Mouse (Mus musculus) urinary bladder, adult 2 months (tissue): ENCODE data around the gene Insig2. TPM values are rescaled to one million over a fixed set of nuclear protein-coding genes. Genes with fewer than 3 reads are reported as not detected.

Experiments
- DNase-seq: peaks from one replicate; pipeline ENCODE4 v3.0.0; 2022; ENCODE audit warnings: low spot score
- polyA plus RNA-seq: library from polyadenylated mRNA; depleted of rRNA; stranded (reverse); fragments of >200 nt; gene quantifications from 2 replicates; pipeline ENCODE4 v1.2.3, GENCODE M21; 2012; rRNA removed

The Insig2 gene
- 34.3 and 44.6 TPM in 2 replicates for polyA plus RNA-seq

DNA sequence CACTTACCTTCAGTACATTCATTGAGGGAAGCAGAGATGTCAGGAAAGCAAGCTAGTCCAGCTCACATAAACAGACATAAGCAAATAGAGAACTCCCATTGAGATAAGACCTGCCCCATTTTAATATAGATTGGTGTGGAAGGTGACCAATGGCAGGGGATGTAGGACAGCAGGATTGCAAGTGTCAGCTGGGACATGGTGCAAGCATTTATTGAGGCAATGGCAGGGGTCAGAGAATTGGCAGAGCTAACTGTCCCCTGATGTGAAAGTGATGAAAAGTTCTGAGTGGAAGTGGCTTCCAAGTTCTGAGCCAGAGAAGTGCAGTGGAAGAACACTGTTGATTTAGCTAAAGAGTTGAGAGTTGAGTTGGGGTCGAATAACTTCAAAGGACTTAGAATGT is at the start of gene Insig2:
Gene Insig2 (minus strand): TSS at position 105 of the 400 bp plus-strand sequence.
- no peak for DNase-seq

DNA sequence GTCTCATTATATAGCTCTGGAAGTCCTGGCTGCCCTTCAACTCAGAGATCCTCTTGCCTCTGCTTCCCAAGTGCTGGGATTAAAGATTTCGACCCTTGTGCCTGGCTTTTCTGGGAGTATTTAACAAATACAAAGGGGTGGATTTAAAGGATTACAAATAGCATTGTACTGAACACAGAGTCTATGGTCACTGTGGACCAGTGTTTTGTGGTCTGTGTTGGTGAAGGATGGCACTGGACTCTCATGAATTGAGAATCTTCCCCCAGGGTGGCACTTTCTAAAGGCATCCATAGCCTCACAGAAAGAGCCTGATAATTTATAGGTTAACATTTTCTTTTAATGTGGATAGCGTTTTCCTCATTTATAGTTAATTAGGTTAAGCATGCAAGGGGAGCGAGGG is 49.2 kb upstream of the Insig2 start:
- no peak for DNase-seq

DNA sequence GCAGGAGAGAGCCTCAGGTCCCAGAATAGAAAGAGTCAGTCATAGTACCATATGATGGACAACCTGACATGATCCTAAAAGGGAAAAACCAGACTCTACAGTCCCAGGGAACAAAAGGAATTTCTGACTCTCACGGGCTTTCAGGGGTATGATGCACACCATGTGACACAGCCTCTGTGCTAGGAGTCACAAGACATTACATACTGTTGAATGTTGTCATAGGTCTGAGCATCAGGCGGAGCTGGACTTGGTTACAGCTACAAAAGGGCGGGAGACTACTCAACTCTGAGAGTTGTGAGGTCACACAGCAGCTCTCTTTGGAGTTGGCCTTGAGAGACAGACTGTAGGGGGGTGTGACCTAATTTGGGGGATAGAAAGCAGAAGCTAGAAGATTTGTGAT is 47.6 kb upstream of the Insig2 start:
- DNase-seq: no peak

DNA sequence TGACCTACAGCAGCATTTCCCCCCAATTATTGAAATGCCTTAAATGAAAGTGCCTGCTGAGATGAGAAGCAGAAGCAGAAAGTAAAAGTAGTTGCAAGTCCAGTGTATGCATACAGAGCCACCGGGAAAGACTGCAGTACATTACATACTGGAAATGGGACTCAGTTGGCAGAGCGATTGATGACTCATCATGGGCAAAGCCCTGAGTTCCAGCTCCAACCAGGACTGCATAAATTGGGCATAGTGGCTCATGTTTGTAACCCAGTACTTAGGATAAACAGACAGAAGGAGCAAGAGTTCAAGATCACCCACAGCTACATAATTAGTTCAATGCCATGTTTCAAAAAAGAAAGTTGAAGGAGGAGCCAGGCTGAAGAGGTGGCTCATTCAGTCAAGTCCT is 45.5 kb upstream of the Insig2 start:
- no peak for DNase-seq

DNA sequence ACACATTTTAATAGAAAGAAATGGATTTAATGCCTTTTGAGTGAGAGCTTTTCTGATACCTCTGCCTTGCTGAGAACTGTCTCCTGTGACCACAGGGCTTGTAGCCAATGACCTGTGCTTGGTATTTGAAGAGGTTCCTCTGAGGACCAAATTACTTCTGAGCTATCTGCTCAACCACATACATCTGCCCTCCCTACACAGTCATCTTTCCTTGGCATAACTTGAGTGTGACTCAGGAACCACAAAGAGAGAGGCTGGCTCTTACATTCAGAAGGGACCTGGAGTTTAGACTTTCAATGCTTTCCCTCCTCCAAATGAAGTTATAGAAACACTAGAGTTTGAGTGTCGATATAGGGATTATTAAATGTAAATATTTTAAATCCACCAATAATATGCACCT is 45.0 kb upstream of the Insig2 start:
- no peak for DNase-seq

DNA sequence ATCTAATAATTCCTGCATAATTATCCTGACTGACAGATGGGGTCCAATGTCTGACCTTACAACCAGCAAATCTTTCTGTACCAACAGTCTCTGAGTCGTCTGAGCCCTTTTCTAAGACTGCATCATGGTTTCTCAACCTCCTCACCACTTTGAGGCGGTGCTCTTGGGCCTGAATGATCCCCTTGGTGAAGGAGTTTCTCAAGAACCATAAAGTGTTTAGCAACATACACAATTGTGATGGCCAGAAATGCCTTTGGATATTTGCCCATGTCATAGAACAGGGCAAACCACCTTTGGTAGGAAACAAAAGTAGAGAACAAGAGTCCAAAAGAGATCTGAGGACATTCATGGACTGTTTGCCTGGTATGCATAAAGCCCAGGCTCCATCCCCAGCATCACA is 41.2 kb upstream of the Insig2 start:
- no peak for DNase-seq

DNA sequence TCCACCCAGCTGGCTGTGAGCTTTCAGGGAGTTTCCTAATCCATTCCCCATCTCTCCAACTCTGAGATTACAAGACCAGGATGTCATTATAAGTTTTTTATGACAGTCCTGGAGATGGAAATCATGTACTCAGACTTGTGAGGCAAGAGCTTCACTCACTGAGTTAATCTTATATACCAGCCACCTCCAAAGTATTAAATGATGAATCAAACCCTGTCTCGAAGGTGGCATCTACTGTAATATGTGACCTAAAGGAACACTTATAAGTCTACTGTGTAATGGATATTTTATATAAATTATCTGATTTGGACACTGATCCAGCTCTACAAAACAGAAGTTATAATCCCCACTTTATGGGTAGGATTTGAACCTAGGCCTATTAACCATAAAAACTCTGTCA is 40.3 kb upstream of the Insig2 start:
- DNase-seq: no peak

DNA sequence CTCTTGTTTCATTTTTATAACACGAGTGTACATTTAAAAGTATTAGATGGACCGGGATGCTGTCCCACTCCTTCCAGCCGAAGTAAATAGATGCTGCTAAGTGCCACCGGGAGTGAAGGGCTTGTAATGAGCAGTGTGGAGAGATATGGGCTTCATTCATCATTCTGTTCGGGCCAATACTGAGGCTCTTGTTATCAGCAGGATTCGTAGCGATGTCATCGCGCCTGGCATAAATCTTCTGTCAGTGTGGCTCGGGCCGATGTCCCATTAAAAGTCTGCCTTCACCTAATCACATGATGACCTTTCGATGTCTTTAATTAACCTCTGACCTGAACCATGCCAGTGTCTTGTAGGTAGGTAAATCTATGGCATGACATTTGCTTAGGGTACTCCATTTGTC is 39.1 kb upstream of the Insig2 start:
- no peak for DNase-seq

DNA sequence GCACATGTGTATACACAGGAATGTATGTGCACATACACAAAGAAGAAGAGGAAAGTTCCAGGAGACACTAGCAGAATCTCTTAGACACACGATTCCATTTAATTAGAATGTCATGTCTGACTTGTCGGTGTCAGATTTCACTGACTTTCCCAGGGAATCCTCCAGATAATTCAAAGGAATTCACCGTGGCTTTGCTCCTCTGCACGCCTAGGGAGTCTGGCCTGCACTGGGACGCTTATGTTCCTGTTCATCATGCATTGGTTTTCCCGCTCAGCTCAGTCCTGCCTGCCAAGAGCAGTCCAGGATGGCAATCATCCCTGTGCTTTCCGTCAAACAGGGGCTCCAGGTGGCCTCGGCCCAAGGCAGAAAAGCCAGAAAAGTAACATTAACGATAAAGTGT is 34.9 kb upstream of the Insig2 start:
- DNase-seq: no peak

DNA sequence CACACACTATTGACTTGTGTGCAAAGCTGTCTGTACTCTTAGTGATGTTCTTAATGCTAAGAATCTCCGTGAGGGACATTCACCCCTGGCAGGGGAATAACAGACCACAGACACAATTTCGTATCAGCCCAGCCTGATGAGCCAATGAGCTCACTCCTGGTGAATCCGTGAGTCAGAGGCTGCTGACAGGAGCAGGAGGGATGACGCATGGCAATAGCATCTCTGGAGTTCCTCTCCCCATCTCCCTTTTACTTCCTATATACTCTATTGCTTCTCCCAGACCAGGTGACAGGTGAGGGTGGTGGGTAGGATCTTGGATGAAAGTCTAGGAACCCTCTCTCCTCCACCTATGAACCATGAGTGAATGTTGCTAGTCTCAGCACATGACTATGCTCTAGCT is 28.2 kb upstream of the Insig2 start:
- DNase-seq: no peak

DNA sequence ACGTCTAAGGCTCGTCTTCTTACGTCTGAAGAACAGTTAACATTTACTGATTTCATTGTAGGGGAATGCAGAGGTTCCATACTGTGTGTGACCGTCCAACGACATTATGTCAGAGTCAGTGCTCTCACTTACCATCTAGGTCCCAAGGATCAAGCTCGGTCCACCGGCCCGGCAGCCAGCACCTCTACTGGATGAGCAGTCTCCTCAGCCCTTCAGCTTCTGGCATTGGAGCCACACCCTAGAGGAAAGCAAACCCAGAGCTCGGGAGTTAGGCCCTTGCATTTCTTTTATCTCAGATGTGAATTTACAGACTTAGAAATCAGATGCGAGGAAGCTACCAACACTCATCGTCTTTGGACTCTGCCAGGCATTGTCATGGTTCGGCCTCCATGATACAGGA is 27.3 kb upstream of the Insig2 start:
- DNase-seq: no peak

DNA sequence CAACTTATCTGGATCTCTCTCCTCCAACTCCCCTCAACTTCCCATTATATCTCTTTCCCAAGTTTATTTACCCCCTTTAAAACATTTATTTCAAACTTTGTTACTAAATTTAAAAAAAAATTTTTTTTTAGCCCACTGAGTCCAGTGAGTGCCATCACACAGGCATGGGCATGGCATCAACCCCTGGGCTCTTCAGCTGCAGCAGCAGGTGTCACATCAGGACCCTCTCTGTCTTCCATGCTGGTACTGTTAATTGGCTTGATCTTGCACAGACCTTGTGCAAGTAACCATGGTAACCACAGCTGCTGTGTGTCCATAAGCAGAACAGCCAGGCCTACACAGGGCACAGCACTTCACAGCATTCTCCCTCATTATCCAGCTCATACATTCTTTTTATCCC is 21.4 kb upstream of the Insig2 start:
- no peak for DNase-seq

DNA sequence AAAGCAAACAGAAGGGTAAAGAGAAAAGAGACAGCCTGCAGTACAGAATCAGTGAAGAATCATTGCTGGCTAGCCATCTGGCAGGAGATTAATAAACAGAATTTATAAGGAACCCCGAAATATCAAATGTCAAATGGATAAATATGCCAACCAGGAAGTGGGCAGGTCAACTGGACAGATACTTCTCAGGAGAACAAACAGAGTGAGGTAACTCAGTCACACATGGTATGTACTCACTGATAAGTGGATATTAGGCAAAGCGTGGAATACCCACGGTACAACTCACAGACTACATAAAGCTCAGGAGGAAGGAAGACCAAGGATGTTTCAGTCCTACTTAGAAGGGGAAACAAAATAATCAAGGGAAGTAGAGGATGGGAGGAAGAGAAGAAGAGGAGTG is 18.6 kb upstream of the Insig2 start:
- DNase-seq: no peak

DNA sequence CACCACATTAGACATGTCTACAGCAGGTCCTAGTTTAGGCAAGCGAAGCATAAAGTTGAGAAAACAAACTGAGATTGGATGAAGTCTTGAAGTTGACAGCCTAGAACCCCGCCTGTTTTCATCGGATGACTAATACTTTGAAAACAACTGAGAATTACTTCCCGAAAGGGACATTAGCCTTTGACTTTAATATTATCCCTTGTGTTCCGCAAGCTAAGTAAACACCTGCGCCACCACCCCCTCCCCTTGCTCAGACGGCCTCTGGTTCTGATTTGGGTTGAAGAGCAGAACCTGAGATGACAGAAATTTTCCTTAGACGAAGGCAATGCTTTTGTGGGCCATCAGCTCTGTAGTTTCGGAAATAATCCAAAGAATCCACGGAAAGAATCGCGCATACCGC is 18.2 kb upstream of the Insig2 start:
- no peak for DNase-seq

DNA sequence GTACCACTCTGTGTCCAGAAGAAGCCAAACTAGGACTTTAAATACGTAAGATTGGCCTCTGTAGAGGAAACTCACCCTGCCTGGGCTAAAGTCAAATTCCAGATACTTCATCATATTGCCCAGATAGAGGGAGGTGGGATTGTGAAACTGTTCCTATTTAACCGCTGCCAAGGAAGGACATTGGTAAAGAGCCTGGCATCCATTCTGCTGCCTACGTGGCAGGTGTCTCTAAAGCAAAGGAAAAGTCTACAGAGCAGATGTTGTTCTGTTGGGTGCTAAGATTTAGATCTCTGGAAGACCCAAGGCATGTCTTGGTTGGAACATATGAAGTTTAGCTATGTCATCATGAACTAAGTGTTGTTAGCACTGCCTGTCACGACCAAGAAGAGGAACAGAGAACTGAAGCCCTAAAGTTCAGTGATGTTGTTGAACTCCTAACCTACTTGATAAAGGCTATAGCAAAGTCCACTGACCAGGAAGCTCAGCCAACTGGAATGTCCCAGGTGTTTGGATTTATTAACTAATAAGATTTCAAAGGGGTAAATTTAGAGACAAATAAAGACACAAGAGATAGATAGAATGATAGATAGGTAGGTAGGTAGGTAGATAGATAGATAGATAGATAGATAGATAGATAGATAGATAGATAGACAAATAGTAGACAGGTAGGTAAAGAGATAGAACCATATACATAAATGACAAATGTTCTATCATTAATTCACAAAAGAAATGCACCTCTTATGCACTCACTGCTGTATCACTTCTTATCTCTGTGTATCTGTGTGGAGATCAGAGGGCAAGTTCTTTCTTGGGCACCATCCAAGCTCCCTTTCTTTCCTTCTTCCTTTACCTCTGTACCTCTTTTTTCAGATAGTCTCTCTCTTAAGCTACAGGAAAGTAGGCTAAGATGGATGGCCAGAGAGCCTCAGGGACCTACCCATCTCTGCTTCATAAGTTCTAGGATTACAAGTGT is 16.8 kb upstream of the Insig2 start:
- no peak for DNase-seq

DNA sequence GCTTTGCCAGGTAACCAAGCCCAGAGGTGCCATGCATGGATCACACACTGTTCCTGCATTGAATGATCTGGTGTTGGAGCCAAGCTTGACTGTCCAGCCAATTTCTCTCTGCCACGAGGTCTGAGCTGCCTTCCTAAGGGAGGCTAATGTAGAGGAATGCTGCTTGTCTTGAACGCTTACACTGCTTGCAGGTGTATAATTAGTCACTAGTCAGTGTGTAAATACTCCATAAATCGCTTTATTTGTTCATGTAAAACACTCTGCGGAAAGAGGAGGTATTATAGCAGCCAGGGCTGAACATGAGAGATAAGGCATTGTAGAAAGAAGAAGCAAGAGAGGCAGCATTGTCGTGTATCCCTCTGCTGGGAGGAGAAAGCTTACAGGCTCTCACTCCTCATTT is 11.6 kb upstream of the Insig2 start:
- DNase-seq: no peak

DNA sequence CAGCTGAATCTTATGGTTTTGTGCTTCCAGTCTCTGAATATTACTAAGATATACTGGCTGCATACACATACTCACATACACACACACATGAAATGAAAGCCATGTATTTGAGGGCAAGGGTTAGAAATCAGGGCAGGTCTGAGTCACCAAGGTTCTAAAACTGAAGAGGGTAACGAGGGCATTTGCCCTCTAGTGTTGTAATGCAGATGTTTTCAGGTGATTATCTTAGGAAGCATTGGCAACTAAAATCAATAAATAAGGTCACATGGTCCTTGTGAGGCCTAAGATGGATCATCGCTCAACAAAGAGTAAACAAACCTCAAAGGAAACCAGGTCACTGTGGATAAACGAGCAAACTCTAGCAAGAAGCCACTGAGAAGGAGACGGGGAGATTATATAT is 3.4 kb upstream of the Insig2 start:
- DNase-seq: no peak

DNA sequence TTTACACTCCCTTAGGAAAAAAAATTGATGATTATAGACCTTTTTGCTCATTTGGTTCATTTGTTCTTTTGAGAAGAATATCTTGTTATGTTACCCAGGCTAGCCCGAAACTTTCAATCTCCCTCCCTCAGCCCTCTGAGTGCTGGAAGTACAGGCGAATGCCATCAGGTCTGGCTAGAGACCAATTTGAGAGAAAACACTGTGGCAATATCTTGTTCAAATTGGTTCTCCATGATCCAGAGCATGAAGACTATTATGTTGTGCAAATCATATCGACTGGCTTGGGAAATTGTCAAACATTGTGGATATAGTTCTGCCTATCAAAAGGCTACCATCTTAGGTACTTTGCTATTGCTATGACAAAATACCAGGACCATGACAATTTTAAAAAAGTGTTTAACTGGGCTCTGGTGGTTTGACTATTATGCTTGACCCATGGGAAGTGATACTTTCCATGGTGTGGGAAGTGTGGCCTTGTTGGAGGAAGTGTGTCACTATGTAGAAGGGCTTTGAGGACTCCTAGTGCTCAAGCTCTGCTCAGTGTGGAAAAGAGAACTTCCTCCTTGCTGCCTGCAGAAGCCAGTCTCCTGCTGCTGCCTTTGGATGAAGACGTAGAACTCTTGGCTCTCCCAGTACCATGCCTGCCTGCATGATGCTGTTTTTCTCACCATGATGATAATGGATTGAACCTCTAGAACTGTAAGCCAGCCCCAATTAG is 1.8 kb upstream of the Insig2 start:
- no peak for DNase-seq

DNA sequence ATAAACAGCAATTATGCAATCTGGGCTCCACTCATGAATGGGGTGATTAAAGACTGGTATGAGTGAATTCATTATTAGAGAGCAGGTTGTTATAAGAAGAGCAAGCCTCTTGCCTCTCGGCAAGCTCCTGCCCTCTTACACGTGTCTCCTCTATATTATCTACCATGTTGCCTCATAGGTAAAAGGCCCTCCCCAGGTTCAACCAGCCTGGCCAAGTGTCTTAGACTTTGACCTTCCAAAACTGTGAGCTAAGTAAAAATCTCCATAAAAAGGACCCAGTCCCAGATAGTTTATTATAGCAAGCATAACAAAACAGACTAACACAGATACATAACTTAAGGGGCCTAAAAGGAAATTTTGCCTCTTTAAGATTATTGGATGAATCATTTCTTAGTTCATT is 1.8 kb downstream of the Insig2 start:
- DNase-seq: no peak

DNA sequence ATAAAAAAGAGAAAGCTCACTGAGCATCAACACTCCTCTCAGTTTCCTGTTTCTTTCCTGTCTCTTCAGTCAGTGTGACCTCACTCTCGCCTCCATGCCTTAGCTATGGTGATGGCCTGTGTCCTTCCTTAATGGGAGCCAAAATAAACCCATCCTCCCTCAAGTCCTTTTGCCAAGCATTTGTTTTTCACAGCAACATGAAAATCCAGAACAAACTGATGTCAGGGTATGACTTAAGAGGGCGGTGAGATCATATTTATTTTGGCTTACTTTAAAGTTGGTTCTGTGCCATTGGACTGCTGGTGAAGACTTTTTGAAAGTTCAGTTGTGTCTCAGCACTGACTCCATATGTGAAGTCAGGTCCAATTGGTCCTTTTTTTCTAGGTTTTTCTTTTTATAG is 3.0 kb downstream of the Insig2 start:
- DNase-seq: no peak

DNA sequence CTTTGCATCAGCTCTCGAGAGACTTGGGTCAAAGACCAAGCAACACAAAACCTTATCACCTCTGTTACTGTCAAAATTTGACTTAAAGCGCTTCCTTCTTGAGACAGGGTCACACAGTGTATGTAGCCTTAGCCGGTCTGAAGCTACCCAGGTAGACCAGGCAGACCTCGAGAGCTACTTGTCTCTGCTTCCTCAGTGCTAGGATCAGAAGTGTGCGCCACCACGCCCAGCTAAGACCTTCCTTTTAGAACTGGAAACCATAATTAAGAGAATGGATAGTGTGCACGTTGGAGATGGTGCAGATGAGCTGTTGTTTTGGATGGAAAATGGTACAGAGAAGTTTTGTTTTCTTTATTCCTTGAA is 4.2 kb downstream of the Insig2 start:
- DNase-seq: no peak

DNA sequence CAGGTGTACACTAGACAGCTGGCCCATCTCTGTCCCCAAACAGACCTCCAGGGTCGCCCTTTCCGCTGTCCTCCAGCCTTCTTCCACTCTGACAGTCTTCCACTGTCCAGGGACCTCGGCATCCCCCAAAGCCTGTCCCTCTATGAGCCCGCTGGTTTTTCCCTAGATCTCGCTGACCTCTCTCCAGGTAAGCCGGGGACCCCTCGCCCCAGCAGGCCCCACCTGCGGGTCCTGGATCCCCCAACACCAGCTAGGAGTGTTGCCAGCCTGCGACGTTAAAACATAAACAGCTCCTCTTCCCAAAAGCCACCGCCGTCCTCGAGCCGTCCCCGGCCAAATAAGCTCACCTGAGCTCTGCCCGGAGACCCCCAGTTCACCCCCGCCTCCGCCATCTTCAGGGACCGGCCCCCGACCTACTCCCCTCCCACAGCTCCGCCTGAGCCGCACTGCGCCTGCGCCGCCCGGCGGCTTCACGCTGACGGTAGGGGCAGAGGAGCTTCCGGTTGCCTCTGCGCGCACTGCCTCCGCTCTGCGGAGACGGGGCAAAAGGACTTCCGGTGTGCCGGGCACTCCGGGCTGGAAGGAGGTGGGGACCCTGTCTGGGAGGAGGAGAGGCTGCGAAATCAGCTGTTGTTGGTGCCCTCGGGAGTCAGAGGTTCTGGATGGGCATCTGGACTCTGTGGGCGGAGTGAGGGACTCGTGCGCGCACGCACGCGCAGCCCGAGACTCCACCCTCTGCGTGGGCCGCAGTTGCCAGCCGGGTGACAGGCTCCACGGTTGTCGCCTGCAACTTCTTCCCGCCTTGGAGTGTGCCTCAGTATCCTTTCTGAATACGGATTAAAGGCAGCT is 4.8 kb downstream of the Insig2 start:
- DNase-seq: peak; percentile 98
